Mouse (Mus musculus): ENCODE results near the gene Pmp22. TPM values are rescaled to one million over a fixed set of nuclear protein-coding genes. Genes with fewer than 3 reads are reported as not detected.

Gene Pmp22
- polyA plus RNA-seq, 1 experiment from 2014 or later, result 78.4 TPM

- Histone ChIP-seq H3K27ac (replicated peaks) (no peak overlapping the region), H3K9ac (no peak overlapping the region), H3K4me3 (no peak overlapping the region), H3K27me3 (replicated peaks) (no peaks in the 10 kb centered on the region), H3K9me3 (no peaks in the 10 kb centered on the region), H3K4me1 (peaks cover 15% of the 10 kb centered on the region), H3K36me3 (no peaks in the 10 kb centered on the region), H3K4me2 (no peak overlapping the region)
- 70% methylated on average over 1 of the region's 1 CpGs for WGBS
- ATAC-seq (ENCODE audit: extremely low read depth, insufficient number of reproducible peaks, low FRiP score, low TSS enrichment), result no peak
Measured at GRCm38 (mm10) chr11:63109230-63109775, 19.5 kb upstream of the Pmp22 start.

GRCm38 (mm10) chr11:63110329-63110728 is 18.5 kb upstream of the Pmp22 start:
- no peak overlapping the region for H3K4me2 ChIP-seq
- H3K9me3 ChIP-seq, result no peaks in the 10 kb centered on the region
- WGBS, result 80% methylated on average over 3 of the region's 3 CpGs
- no peak for ATAC-seq (ENCODE audit: extremely low read depth, insufficient number of reproducible peaks, low FRiP score, low TSS enrichment)
- H3K4me1 ChIP-seq, result peaks cover 20% of the 10 kb centered on the region
- H3K27ac ChIP-seq (replicated peaks), result no peak overlapping the region
- no peaks in the 10 kb centered on the region for H3K27me3 ChIP-seq (replicated peaks)
- H3K9ac ChIP-seq, result no peak overlapping the region
- H3K4me3 ChIP-seq, result no peak overlapping the region
- no peaks in the 10 kb centered on the region for H3K36me3 ChIP-seq

GRCm38 (mm10) chr11:63114807-63115641 is 13.8 kb upstream of the Pmp22 start:
- Histone ChIP-seq H3K36me3 (no peaks in the 10 kb centered on the region), H3K4me1 (peaks cover 59% of the 10 kb centered on the region), H3K4me2 (no peak overlapping the region), H3K4me3 (no peak overlapping the region), H3K27ac (replicated peaks) (peak overlapping the region; percentile 92), H3K27me3 (replicated peaks) (no peaks in the 10 kb centered on the region), H3K9ac (peak overlapping the region; percentile 65), H3K9me3 (no peaks in the 10 kb centered on the region)
- ATAC-seq (ENCODE audit: extremely low read depth, insufficient number of reproducible peaks, low FRiP score, low TSS enrichment), result no peak
- 53% methylated on average over 8 of the region's 8 CpGs for WGBS

DNA sequence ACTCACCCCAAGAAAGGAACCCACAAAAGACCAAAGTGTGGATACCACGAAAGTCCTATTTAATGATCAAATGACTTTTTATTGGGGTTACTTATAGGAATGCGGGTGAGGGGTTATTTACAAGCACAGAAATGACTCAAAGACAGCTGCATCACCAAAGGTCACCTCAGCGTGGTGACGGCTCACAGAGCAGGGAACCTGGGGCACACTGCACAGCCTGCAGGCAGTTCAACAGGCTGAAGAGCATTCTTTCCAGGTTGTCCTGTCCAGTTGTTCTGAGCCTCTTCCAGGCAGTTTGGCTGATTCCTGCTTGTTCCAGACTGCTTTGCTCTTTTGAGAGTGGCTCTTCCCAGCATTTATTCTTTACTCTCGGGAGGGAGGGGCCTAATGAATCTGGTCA is 12.1 kb upstream of the Pmp22 start:
- WGBS, result 87% methylated on average over 5 of the region's 5 CpGs
- no peak for ATAC-seq (ENCODE audit: extremely low read depth, insufficient number of reproducible peaks, low FRiP score, low TSS enrichment)
- no peaks in the 10 kb centered on the region for H3K36me3 ChIP-seq
- H3K4me3 ChIP-seq, result no peak overlapping the region
- H3K27ac ChIP-seq (replicated peaks), result peak overlapping the region; percentile 6; the same call in 1 of the 2 replicates
- no peaks in the 10 kb centered on the region for H3K9me3 ChIP-seq
- no peak overlapping the region for H3K9ac ChIP-seq
- no peaks in the 10 kb centered on the region for H3K27me3 ChIP-seq (replicated peaks)
- no peak overlapping the region for H3K4me2 ChIP-seq
- peaks cover 65% of the 10 kb centered on the region for H3K4me1 ChIP-seq

DNA sequence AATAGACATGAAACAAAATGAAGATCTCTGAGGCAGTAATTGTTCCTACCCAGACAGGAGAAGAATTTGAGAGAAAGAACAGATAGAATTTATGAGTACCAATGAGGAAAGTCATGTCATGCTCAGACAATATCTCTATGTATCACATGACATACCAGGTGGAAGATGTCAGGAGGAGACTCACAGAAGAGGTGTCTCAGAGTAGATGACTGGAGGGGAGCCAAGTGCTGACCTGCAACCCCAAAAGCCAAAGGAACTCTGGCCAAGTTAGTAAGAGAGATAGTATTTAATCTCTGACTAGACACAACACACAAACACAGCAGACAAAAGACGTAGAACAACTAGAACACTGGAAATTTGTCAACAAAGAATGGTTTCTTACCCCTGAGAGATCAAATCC is 11.5 kb upstream of the Pmp22 start:
- Histone ChIP-seq H3K4me1 (peaks cover 65% of the 10 kb centered on the region), H3K4me2 (no peak overlapping the region), H3K4me3 (no peak overlapping the region), H3K36me3 (no peaks in the 10 kb centered on the region), H3K9ac (no peak overlapping the region), H3K27me3 (replicated peaks) (no peaks in the 10 kb centered on the region), H3K27ac (replicated peaks) (0 out of 2 replicates have a peak overlapping the region, but pooled peaks have one; percentile 6), H3K9me3 (no peaks in the 10 kb centered on the region)
- 59% methylated on average over 1 of the region's 1 CpGs for WGBS
- ATAC-seq (ENCODE audit: extremely low read depth, insufficient number of reproducible peaks, low FRiP score, low TSS enrichment), result no peak

GRCm38 (mm10) chr11:63119791-63120190 is 9.0 kb upstream of the Pmp22 start:
- Histone ChIP-seq H3K36me3 (no peaks in the 10 kb centered on the region), H3K4me1 (peaks cover 59% of the 10 kb centered on the region), H3K4me3 (no peak overlapping the region), H3K9me3 (no peaks in the 10 kb centered on the region), H3K27ac (replicated peaks) (peak overlapping the region; percentile 75), H3K27me3 (replicated peaks) (no peaks in the 10 kb centered on the region), H3K4me2 (peak overlapping the region; percentile 24; the same call in 1 of the 2 replicates), H3K9ac (no peak overlapping the region)
- ATAC-seq (ENCODE audit: extremely low read depth, insufficient number of reproducible peaks, low FRiP score, low TSS enrichment), result no peak
- 17% methylated on average over 7 of the region's 7 CpGs for WGBS

GRCm38 (mm10) chr11:63122249-63122648 is 6.5 kb upstream of the Pmp22 start:
- no peaks in the 10 kb centered on the region for H3K27me3 ChIP-seq (replicated peaks)
- no peak overlapping the region for H3K9ac ChIP-seq
- WGBS, result 72% methylated on average over 2 of the region's 2 CpGs
- H3K4me3 ChIP-seq, result no peak overlapping the region
- H3K4me2 ChIP-seq, result no peak overlapping the region
- H3K4me1 ChIP-seq, result peaks cover 48% of the 10 kb centered on the region
- no peak for ATAC-seq (ENCODE audit: extremely low read depth, insufficient number of reproducible peaks, low FRiP score, low TSS enrichment)
- H3K36me3 ChIP-seq, result no peaks in the 10 kb centered on the region
- H3K27ac ChIP-seq (replicated peaks), result no peak overlapping the region
- no peaks in the 10 kb centered on the region for H3K9me3 ChIP-seq

- WGBS, result 74% methylated on average over 4 of the region's 4 CpGs
- Histone ChIP-seq H3K4me1 (peaks cover 44% of the 10 kb centered on the region), H3K27ac (replicated peaks) (no peak overlapping the region), H3K9ac (no peak overlapping the region), H3K4me2 (no peak overlapping the region), H3K4me3 (no peak overlapping the region), H3K9me3 (no peaks in the 10 kb centered on the region), H3K27me3 (replicated peaks) (no peaks in the 10 kb centered on the region), H3K36me3 (no peaks in the 10 kb centered on the region)
- ATAC-seq (ENCODE audit: extremely low read depth, insufficient number of reproducible peaks, low FRiP score, low TSS enrichment), result no peak
Measured at GRCm38 (mm10) chr11:63122776-63123350, 5.9 kb upstream of the Pmp22 start.

- Histone ChIP-seq H3K9me3 (no peaks in the 10 kb centered on the region), H3K36me3 (no peaks in the 10 kb centered on the region), H3K9ac (0 out of 2 replicates have a peak overlapping the region, but pooled peaks have one; percentile 33), H3K4me1 (peaks cover 41% of the 10 kb centered on the region), H3K4me3 (no peak overlapping the region), H3K4me2 (no peak overlapping the region), H3K27me3 (replicated peaks) (peaks cover 5% of the 10 kb centered on the region; the same call in 1 of the 2 replicates), H3K27ac (replicated peaks) (no peak overlapping the region)
- WGBS, result 17% methylated on average over 4 of the region's 4 CpGs
- no peak for ATAC-seq (ENCODE audit: extremely low read depth, insufficient number of reproducible peaks, low FRiP score, low TSS enrichment)
Measured at GRCm38 (mm10) chr11:63124316-63124715, 4.5 kb upstream of the Pmp22 start.

- Histone ChIP-seq H3K4me2 (no peak overlapping the region), H3K27me3 (replicated peaks) (peaks cover 17% of the 10 kb centered on the region; the same call in 1 of the 2 replicates), H3K4me3 (no peak overlapping the region), H3K9me3 (no peaks in the 10 kb centered on the region), H3K36me3 (no peaks in the 10 kb centered on the region), H3K27ac (replicated peaks) (peak overlapping the region; percentile 26), H3K9ac (no peak overlapping the region), H3K4me1 (peaks cover 44% of the 10 kb centered on the region)
- 36% methylated on average over 5 of the region's 5 CpGs for WGBS
- ATAC-seq (ENCODE audit: extremely low read depth, insufficient number of reproducible peaks, low FRiP score, low TSS enrichment), result no peak
Measured at GRCm38 (mm10) chr11:63125832-63126456, 2.8 kb upstream of the Pmp22 start.

DNA sequence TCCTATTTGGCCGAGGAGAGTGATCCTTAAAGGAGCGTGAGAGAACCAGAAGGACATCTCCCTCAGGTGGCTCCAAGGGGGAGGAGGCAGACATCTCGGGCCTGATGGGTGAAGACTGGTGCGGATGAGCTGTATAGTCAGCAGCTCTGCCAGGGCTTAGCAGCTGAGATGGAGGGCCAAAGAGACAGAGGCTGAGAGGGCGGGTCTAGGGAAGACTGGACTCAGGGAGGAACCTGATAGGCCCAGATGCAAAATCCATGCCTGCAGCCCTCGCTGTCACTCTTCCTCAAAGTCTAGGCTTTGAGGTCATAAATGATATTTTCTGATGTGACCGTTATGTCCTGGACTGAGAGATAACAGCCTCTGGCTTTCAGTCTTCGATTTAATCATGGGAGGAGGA is 1.8 kb upstream of the Pmp22 start:
- 72% methylated on average over 8 of the region's 8 CpGs for WGBS
- no peaks in the 10 kb centered on the region for H3K36me3 ChIP-seq
- H3K4me3 ChIP-seq, result no peak overlapping the region
- no peaks in the 10 kb centered on the region for H3K9me3 ChIP-seq
- peaks cover 17% of the 10 kb centered on the region; the same call in 1 of the 2 replicates for H3K27me3 ChIP-seq (replicated peaks)
- H3K9ac ChIP-seq, result no peak overlapping the region
- H3K4me2 ChIP-seq, result no peak overlapping the region
- peaks cover 55% of the 10 kb centered on the region for H3K4me1 ChIP-seq
- H3K27ac ChIP-seq (replicated peaks), result no peak overlapping the region
- ATAC-seq (ENCODE audit: extremely low read depth, insufficient number of reproducible peaks, low FRiP score, low TSS enrichment), result no peak
